Mouse (Mus musculus): ENCODE measurements around the gene Gm37240.

Gene Gm37240

GRCm38 (mm10) chr3:84949387-84949786 lies 937.9 kb downstream of the Gm37240 start:
- DNase-seq (ENCODE audit: low spot score) = no peak

GRCm38 (mm10) chr3:84946381-84946780 lies 940.9 kb downstream of the Gm37240 start:
- DNase-seq (ENCODE audit: low spot score) = no peak

GRCm38 (mm10) chr3:84944933-84945332 lies 942.4 kb downstream of the Gm37240 start:
- no peak for DNase-seq (ENCODE audit: low spot score)

GRCm38 (mm10) chr3:84937360-84938355 lies 949.7 kb downstream of the Gm37240 start:
- DNase-seq (ENCODE audit: low spot score) = peak; percentile 85

GRCm38 (mm10) chr3:84936956-84937355 lies 950.4 kb downstream of the Gm37240 start:
- no peak for DNase-seq (ENCODE audit: low spot score)

GRCm38 (mm10) chr3:84936252-84936651 lies 951.1 kb downstream of the Gm37240 start:
- peak; percentile 72 for DNase-seq (ENCODE audit: low spot score)

- DNase-seq (ENCODE audit: low spot score) = no peak
Observed at GRCm38 (mm10) chr3:84935729-84936128, 951.6 kb downstream of the Gm37240 start.

GRCm38 (mm10) chr3:84930683-84931082 lies 956.6 kb downstream of the Gm37240 start:
- DNase-seq (ENCODE audit: low spot score) = no peak

- no peak for DNase-seq (ENCODE audit: low spot score)
Observed at GRCm38 (mm10) chr3:84929171-84929570, 958.1 kb downstream of the Gm37240 start.

GRCm38 (mm10) chr3:84927901-84928300 lies 959.4 kb downstream of the Gm37240 start:
- DNase-seq (ENCODE audit: low spot score) = no peak

- DNase-seq (ENCODE audit: low spot score) = no peak
Observed at GRCm38 (mm10) chr3:84927168-84927794, 960.0 kb downstream of the Gm37240 start.

- DNase-seq (ENCODE audit: low spot score) = no peak
Observed at GRCm38 (mm10) chr3:84926140-84926539, 961.2 kb downstream of the Gm37240 start.

GRCm38 (mm10) chr3:84925229-84925628 lies 962.1 kb downstream of the Gm37240 start:
- DNase-seq (ENCODE audit: low spot score) = peak; percentile 6

- no peak for DNase-seq (ENCODE audit: low spot score)
Observed at GRCm38 (mm10) chr3:84923670-84924069, 963.6 kb downstream of the Gm37240 start.

- DNase-seq (ENCODE audit: low spot score) = no peak
Observed at GRCm38 (mm10) chr3:84923256-84923655, 964.1 kb downstream of the Gm37240 start.

- peak; percentile 80 for DNase-seq (ENCODE audit: low spot score)
Observed at GRCm38 (mm10) chr3:84921704-84922420, 965.5 kb downstream of the Gm37240 start.

- DNase-seq (ENCODE audit: low spot score) = no peak
Observed at GRCm38 (mm10) chr3:84917903-84918679, 969.2 kb downstream of the Gm37240 start.

- peak; percentile 52 for DNase-seq (ENCODE audit: low spot score)
Observed at GRCm38 (mm10) chr3:84914284-84914683, 973.0 kb downstream of the Gm37240 start.

GRCm38 (mm10) chr3:84906528-84906927 lies 980.8 kb downstream of the Gm37240 start:
- DNase-seq (ENCODE audit: low spot score) = peak; percentile 70

- DNase-seq (ENCODE audit: low spot score) = no peak
Observed at GRCm38 (mm10) chr3:84897952-84898351, 989.4 kb downstream of the Gm37240 start.

GRCm38 (mm10) chr3:84890983-84891382 lies 996.3 kb downstream of the Gm37240 start:
- no peak for DNase-seq (ENCODE audit: low spot score)

GRCm38 (mm10) chr3:84889648-84890047 lies 997.7 kb downstream of the Gm37240 start:
- peak; percentile 61 for DNase-seq (ENCODE audit: low spot score)

All from retina, embryonic 14.5 days (tissue).